Mouse (Mus musculus) CH12.LX (cell line): Measurements from ENCODE around the gene Chd9.

ENCODE experiments used
- CTCF ChIP-seq, 2 experiments: IDR thresholded peaks in 1 of 2; conservative IDR thresholded peaks in 1 of 2; 2 replicates each; pipeline ENCODE4 v1.5.1; 2011 to 2012; ENCODE audit warnings: low read depth in 2 of 2, low read length in 2 of 2, improper control_type of control experiment in 1 of 2, inconsistent platforms in 1 of 2, mild to moderate bottlenecking in 1 of 2, moderate library complexity in 1 of 2
- HCFC1 ChIP-seq: IDR thresholded peaks from 2 replicates; pipeline ENCODE4 v1.6.1; 2012; ENCODE audit warnings: low read depth, mild to moderate bottlenecking, inconsistent platforms, low read length, improper control_type of control experiment
- MAFK ChIP-seq: IDR thresholded peaks from 2 replicates; pipeline ENCODE4 v1.6.1; 2011; ENCODE audit warnings: low read length, improper control_type of control experiment; ENCODE audit not compliant: insufficient replicate concordance
- MXI1 ChIP-seq: IDR thresholded peaks from 2 replicates; pipeline ENCODE4 v1.6.1; 2011; ENCODE audit warnings: mild to moderate bottlenecking, low read depth, low read length, improper control_type of control experiment
- TBP ChIP-seq: conservative IDR thresholded peaks from 2 replicates; pipeline ENCODE4 v1.6.1; 2011; ENCODE audit warnings: low read depth, low read length, improper control_type of control experiment
- USF1 ChIP-seq: IDR thresholded peaks from 2 replicates; pipeline ENCODE4 v1.6.1; 2014; ENCODE audit warnings: low read depth, mild to moderate bottlenecking, inconsistent platforms, low read length, improper control_type of control experiment
- USF2 ChIP-seq: conservative IDR thresholded peaks from 2 replicates; pipeline ENCODE4 v1.6.1; 2011; ENCODE audit warnings: low read depth, low read length, improper control_type of control experiment

DNA sequence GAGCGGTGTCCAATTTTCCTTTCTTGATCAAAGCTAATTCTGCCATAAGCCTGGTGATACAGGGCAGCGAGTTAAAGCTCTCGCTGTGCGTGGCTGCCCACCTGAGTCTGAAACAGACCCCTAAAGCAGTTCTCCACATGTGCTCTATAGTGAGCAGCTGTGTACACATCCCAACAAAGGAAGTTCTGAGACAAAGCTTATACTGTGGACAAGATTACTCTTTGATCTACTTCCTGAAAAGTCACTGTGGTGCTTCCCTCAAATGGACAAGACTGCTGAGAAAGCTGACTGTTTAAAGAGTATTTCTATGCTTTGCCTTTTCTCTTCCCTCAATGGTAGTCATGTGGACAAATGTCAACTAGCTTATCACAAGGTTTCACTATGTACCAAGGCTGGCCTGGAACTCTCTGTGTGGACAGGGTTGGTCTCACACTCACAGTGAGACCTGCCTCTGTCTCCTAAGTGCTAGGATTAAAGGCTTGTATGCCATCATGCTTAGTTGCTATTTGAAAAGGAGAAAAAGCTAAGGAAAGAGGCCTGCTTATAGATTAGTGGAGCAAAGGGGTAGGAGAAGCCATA lies 110.3 kb downstream of the Chd9 start:
- TF ChIP-seq CTCF (conservative IDR thresholded peaks at IDR 0.05 in 1 of 2, IDR thresholded peaks at IDR 0.05 in 1 of 2; ENCODE audit: low read depth in 2 of 2, low read length in 2 of 2) = no peak
- no peak for TF ChIP-seq MXI1
- no peak for TF ChIP-seq USF1
- no peak for TF ChIP-seq MAFK
- no peak for TF ChIP-seq HCFC1
- no peak for TF ChIP-seq TBP
- TF ChIP-seq USF2 = no peak
